Mouse (Mus musculus) megakaryocyte, embryonic 14.5 days (primary cell): ENCODE data around the gene Sbk3.

Source experiments
- FLI1 ChIP-seq: IDR thresholded peaks from 2 replicates; pipeline ENCODE4 v1.6.1; 2012; ENCODE audit warnings: low read length, inconsistent platforms, mixed read lengths
- GATA1 ChIP-seq: IDR thresholded peaks from 3 replicates; pipeline ENCODE4 v1.6.1; 2012; ENCODE audit warnings: mixed read lengths, low read length, inconsistent platforms, borderline replicate concordance

GRCm38 (mm10) chr7:4996003-4996895 is 25.3 kb upstream of the Sbk3 start, which contains the start of gene Zfp579:
- TF ChIP-seq GATA1: no peak
- TF ChIP-seq FLI1: no peak
